Mouse (Mus musculus): ENCODE data around the gene Pkd1l2. TPM values are rescaled to one million over a fixed set of nuclear protein-coding genes. Genes with fewer than 3 reads are reported as not detected.

Pkd1l2 gene
- 0.01 TPM in 2 replicates for polyA plus RNA-seq (2012; rRNA removed)

GRCm38 (mm10) chr8:117082399-117082872 is at the start of gene Pkd1l2:
Gene Pkd1l2 (minus strand): TSS chr8:117082449.

GRCm38 (mm10) chr8:117095647-117096046 is 13.4 kb upstream of the Pkd1l2 start, which contains the start of gene Bco1:
Gene Bco1 (plus strand): TSS chr8:117095854.

GRCm38 (mm10) chr8:116993095-116993867 is 89.0 kb downstream of the Pkd1l2 start, which contains the start of gene Gcsh:
Gene Gcsh (minus strand): TSS chr8:116993537.

GRCm38 (mm10) chr8:116978631-116979256 is 103.5 kb downstream of the Pkd1l2 start, which contains the start of gene 1700030J22Rik:
Gene 1700030J22Rik (minus strand): TSS chr8:116978959.

Other genes starting within 250 kb of the Pkd1l2 start
- gene Cmc2, start 161.0 kb downstream of the Pkd1l2 start, polyA plus RNA-seq (2012; rRNA removed), result 24.7 and 24.8 TPM in 2 replicates
- gene Cenpn, start 160.7 kb downstream of the Pkd1l2 start, polyA plus RNA-seq (2012; rRNA removed), result 21.7 and 23.7 TPM in 2 replicates
- 2.8 and 3.3 TPM in 2 replicates for gene Atmin, start 139.1 kb downstream of the Pkd1l2 start, polyA plus RNA-seq (2012; rRNA removed)
- 0.25 and 0.29 TPM in 2 replicates for gene 1700030J22Rik, start 103.5 kb downstream of the Pkd1l2 start, polyA plus RNA-seq (2012; rRNA removed)
- gene Gcsh, start 88.9 kb downstream of the Pkd1l2 start, polyA plus RNA-seq (2012; rRNA removed), result 43.2 and 47.7 TPM in 2 replicates
- gene Bco1, start 13.4 kb upstream of the Pkd1l2 start, polyA plus RNA-seq (2012; rRNA removed), result 4.6 and 5.5 TPM in 2 replicates
- gene Gan, start 75.7 kb upstream of the Pkd1l2 start, polyA plus RNA-seq (2012; rRNA removed), result 1.6 and 1.9 TPM in 2 replicates
- 7.9 and 9.8 TPM in 2 replicates for gene Cmip, start 174.6 kb upstream of the Pkd1l2 start, polyA plus RNA-seq (2012; rRNA removed)

Measured in liver, embryonic 14 days (tissue).